Mouse (Mus musculus): ENCODE data around the gene Lhx9. TPM values are rescaled to one million over a fixed set of nuclear protein-coding genes. Genes with fewer than 3 reads are reported as not detected.
A peak's percentile ranks its signal among the peaks of the same experiment; 100 is the strongest.

The Lhx9 gene
- total RNA-seq, 2 experiments from 2014 or later, result 0.66 to 0.85 TPM

DNA sequence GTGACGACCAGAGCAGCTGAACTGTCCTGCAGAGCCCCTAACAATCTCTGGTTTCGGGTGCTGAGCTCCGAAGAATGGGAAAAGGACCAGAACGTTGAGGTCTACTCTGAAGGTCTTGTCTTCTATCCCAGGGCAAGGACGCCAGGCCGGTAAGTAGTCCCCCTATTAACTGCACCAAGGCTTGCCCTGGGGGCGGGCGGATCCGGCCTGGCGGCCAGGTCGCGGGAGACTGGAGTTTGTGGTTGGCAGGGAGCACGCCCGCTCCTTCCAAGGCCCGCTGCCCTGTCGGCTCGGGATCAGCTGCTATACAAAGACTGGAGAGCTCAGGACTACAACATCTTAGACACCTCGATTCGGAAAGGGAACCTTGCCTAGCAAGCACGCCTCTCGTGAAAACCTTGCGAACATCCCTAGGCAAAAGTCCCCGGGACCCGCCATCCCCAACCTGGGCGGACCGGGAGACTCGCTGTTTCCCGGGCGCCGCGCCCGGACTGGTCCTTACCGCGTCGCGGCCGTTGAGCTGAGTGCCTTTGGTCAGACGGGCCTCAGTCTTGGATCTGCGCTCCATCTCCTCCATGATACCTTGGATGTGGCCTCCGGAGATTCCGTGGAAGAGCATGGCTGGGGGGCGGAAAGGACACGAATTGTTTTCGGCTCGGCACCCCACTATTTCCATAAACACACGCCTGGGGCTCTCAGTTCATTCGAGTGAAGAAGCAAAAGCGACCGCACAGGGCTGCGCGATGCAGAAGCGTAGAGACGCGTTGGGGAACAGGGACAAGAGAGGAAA, 6.9 kb downstream of the Lhx9 start:
- peak in 1 of 2 experiments; percentile 23 for DNase-seq (ENCODE audit: low spot score in 2 of 2)
- intact Hi-C loops (cut with DNase I), result loop anchor here (5.0 kb wide), 1 partner anchor 1889 kb away; no protein-coding TSS in a partner anchor

GRCm38 (mm10) chr1:138840440-138841305, 7.7 kb downstream of the Lhx9 start:
- intact Hi-C loops (cut with DNase I), result loop anchor here (5.0 kb wide), 1 partner anchor 1888 kb away; no protein-coding TSS in a partner anchor
- DNase-seq (ENCODE audit: low spot score in 2 of 2), result no peak

GRCm38 (mm10) chr1:138839809-138840430, 8.5 kb downstream of the Lhx9 start:
- no peak for DNase-seq (ENCODE audit: low spot score in 2 of 2)
- intact Hi-C loops (cut with DNase I), result loop anchor here (5.0 to 10.0 kb wide), 5 partner anchors 122 to 1888 kb away; partner anchors contain the start of gene Dennd1b

- DNase-seq (ENCODE audit: low spot score in 2 of 2), result no peak
- intact Hi-C loops (cut with DNase I), result loop anchor here (5.0 to 10.0 kb wide), 4 partner anchors 123 to 512 kb away; partner anchors contain the start of gene Dennd1b
Observed at GRCm38 (mm10) chr1:138839291-138839690, 9.1 kb downstream of the Lhx9 start.

- intact Hi-C loops (cut with DNase I), result loop anchor here (2.0 to 10.0 kb wide), 5 partner anchors 124 to 511 kb away; partner anchors contain the start of gene Dennd1b
- no peak for DNase-seq (ENCODE audit: low spot score in 2 of 2)
Observed at GRCm38 (mm10) chr1:138837786-138838743, 10.3 kb downstream of the Lhx9 start.

DNA sequence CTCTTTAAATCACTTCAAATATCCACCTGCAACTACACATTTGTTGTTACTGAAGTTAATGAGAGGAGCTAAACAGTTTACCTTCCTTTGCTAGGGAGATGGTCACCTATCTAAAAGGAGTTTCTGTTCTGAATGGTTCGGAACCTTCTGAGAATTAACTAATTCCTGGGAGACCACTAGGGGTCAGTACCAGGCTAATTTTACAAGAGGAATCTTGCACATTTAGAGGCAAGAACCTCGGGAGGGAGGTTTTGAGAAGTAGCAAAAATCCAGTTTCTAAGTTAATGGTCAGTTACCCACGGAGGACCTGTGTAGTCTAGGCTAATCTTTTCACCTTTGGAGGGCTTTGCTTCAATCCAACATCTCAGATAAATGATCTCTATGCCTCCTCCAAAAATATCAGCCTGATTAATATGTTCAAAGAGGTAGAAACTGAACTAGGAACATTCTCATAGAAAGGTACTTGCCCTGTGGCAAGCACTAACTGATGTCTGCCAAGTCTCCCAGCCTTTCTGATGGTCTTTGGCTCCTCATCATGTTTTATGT, 12.9 kb downstream of the Lhx9 start:
- intact Hi-C loops (cut with DNase I), result loop anchor here (1.0 to 10.0 kb wide), 5 partner anchors 127 to 509 kb away; partner anchors contain the start of gene Dennd1b
- DNase-seq (ENCODE audit: low spot score in 2 of 2), result peak; percentile 39 to 55

GRCm38 (mm10) chr1:138831309-138831708, 17.1 kb downstream of the Lhx9 start:
- intact Hi-C loops (cut with DNase I), result loop anchor here (5.0 to 10.0 kb wide), 2 partner anchors 513 to 699 kb away; no protein-coding TSS in a partner anchor
- DNase-seq (ENCODE audit: low spot score in 2 of 2), result no peak

- intact Hi-C loops (cut with DNase I), result no loop called here
Observed at GRCm38 (mm10) chr1:138826841-138827240, 21.5 kb downstream of the Lhx9 start.

GRCm38 (mm10) chr1:138822985-138823322, 25.4 kb downstream of the Lhx9 start:
- intact Hi-C loops (cut with DNase I), result no loop called here
- no peak for DNase-seq (ENCODE audit: low spot score in 2 of 2)

More at GRCm38 (mm10) chr1:138826841-138827240, 21.5 kb downstream of the Lhx9 start:
- no peak for DNase-seq (ENCODE audit: low spot score in 2 of 2)

DNA sequence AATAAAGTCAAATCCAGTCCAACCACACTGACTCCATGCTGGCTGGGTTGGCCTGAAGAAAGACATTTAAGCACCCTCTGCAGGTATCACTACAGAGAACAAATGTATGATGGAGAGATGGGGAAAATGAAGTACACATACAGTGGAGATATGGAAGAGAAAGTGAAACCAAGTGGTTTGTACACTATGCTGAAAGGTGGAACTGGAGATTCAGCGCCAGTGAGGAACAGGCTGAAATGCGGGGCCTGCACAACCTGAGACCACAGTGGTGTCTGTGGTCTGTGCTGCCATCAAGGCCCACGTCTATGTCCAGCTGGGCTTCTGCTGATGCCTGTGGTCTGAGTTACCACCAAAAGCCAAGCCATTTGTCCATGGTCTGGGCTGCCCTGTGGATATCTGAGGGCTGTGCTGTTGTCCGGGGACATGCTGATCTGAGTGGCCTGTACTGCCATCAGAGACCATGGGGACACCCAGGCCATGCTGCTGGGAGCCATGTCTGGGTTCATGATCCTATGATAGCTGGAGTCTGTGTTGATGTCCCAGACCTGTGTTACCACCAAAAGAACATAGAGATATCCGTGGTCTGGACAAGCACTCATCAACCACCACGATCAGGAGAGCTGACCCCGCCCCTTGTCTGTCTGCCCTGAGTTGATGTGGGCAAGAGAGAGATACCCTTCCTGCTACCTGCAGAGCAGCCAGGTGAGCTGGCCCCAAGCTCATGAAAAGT, 26.0 kb downstream of the Lhx9 start:
- DNase-seq (ENCODE audit: low spot score in 2 of 2), result no peak
- intact Hi-C loops (cut with DNase I), result no loop called here

DNA sequence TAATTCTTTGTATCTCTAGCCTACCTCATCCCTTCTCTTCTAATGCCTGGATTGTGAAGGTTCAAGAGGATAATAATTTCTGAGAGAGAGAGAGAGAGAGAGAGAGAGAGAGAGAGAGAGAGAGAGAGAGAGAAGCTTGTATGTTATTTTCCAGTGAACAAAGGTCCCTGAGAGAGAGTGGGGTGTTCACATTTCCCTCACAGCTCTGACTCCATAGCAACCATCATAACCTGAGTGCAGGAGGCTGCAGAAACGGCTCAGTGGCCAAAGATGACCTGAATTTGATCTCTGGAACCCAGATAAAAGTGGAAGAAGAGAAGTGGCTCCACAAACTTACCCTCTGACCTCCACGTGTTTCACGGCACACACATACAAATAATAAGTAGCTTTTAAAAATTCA, 46.6 kb downstream of the Lhx9 start:
- DNase-seq (ENCODE audit: low spot score in 2 of 2), result no peak
- intact Hi-C loops (cut with DNase I), result no loop called here

GRCm38 (mm10) chr1:138801296-138801695, 47.1 kb downstream of the Lhx9 start:
- no peak for DNase-seq (ENCODE audit: low spot score in 2 of 2)
- intact Hi-C loops (cut with DNase I), result no loop called here

GRCm38 (mm10) chr1:138799692-138800314, 48.6 kb downstream of the Lhx9 start:
- no peak for DNase-seq (ENCODE audit: low spot score in 2 of 2)

GRCm38 (mm10) chr1:138798110-138798509, 50.3 kb downstream of the Lhx9 start:
- no peak for DNase-seq (ENCODE audit: low spot score in 2 of 2)
- intact Hi-C loops (cut with DNase I), result no loop called here

More at GRCm38 (mm10) chr1:138799692-138800314, 48.6 kb downstream of the Lhx9 start:
- intact Hi-C loops (cut with DNase I), result no loop called here

GRCm38 (mm10) chr1:138785856-138786255, 62.5 kb downstream of the Lhx9 start:
- DNase-seq (ENCODE audit: low spot score in 2 of 2), result no peak
- intact Hi-C loops (cut with DNase I), result no loop called here

- intact Hi-C loops (cut with DNase I), result no loop called here
- no peak for DNase-seq (ENCODE audit: low spot score in 2 of 2)
Observed at GRCm38 (mm10) chr1:138784019-138784418, 64.4 kb downstream of the Lhx9 start.
